Mouse (Mus musculus): ENCODE results near the gene Map3k20.

DNA sequence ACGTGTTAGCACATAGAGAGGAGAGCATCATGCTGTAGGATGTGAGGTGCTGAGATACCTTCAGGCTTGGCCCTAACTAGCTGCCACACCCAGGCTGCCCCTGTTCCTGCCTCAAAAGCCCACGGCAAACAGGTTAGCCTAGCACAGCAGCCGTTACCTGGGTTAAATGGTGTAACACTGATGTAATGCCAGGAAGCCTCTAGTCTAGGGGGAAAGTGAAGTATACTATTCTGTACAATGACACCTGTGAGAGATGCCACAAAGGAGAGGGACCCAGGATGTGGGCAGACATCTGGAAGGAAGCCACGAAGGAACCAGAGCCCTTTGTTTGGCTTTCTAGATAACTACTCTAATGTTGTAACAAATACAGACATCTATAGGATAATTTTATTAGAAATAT lies 126.8 kb downstream of the Map3k20 start:
- TF ChIP-seq CTCF (conservative IDR thresholded peaks at IDR 0.05; ENCODE audit: low read length): no peak
- TF ChIP-seq POU5F1 (IDR thresholded peaks at IDR 0.05; ENCODE audit: borderline replicate concordance, low read length): no peak
